Mouse (Mus musculus) frontal cortex, postnatal 14 days (tissue): ENCODE measurements at regions not wholly inside any gene's neighbourhood (a gene's known extent, or its start where the extent isn't known, plus 50 kb on each side); places are given as distances from the start of the nearest gene placed in this dataset.

Experiments
- DNase-seq, 2 experiments: peaks; one replicate each; pipeline ENCODE4 v3.0.0; 2022; ENCODE audit warnings: low spot score in 2 of 2

DNA sequence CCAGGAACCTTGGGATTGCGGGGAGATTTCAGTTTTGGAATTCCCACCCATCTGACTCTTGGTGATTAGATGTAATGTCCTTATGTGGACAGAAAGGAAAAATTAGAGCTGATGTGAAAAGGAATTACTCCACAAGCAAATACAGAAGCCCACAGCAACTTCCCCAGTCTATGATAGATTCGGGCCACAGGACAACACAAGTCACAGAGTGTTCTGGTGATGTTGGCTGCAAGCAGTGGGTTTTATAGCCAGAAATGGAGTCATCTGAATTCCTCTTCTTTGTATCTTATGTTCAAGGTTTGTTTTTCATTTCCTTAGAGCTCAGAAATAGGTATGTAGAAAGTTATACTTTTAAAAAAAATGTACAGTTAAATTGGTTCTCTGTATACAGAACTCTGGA is 56.8 kb upstream of the Gm5148 start:
- DNase-seq, result no peak

DNA sequence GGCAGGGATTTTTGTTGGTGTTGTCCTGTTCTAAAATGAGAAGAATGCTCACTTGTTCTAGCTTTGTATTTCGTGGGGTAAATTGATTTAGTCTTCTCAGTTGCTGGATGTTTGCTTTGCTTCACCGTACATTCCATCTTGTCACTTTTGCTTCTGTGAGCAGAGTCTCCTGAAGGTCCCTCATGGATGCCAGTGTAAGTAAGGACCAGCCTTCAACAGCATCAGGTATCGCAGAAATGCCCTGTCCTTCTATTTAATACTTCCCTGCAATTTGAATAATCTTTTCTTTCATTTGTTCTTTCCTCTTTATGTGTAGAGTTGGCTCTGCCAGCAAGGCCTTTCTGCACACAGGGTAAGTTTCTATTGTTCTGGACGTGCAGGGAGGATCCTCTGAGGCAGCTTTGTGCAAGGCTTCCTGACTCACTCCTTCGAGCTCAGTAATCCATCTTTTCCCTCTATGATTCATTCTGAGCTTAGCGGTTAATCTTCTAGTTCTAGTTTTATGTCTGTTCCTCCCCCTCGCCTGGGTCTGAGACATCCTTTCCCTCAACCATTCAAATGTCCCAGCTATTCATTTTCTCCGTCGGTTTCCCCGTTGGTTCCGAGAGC is 55.7 kb upstream of the Gm5148 start:
- no peak for DNase-seq

DNA sequence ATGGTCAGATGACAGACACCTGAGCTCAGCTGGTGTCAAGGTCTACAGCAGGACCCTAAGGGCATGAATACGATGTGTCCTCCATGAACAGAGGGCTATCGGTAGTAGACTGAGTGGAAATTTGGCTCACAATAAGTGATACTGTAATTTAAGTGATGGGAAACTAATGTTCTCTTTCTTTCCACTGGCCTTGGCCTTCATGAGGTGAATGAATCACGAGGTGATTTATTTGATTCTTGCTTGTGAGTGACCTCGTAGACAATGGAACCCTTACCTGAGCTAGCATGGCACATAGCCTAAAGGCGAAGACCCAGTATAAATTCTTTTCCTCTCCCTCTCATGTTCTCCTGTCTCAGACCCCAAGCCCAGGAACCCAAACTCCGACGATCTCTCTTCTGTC is 54.1 kb upstream of the Gm5148 start:
- no peak for DNase-seq

DNA sequence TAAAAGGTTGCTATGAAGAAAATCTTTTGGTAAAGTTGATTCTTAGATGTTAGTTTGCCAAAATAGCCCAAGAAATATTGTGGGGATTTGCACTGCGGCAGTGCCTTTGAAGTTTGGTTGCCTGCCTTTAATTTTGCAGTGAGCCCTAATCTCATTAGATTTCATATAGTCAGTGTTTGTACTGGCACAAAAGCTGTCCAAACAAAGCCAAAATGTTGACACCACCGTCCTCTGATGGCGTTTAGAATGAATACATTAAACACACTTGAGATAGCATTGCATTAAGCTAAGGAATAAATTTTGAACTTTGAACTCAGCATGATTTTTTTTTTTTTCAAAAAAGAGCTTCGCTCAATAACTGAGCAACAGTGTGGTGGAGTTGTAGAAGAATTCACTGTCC is 51.9 kb upstream of the Gm5148 start:
- no peak for DNase-seq
